Comparison of ENCODE assay signal across 24 mouse cellular contexts in genomic region chr1:178893229-178894080, GRCm38 (mm10).
DNase-seq lines count a peak whose midpoint lies in the region; ATAC-seq and TF ChIP-seq lines count a peak whose summit lies in the region.
"Had no signal": no experiment of that assay in that cellular context is flagged by ENCODE, and none has a peak within 500 bp of the region (broad histone marks: within the 10 kb centered on the region; RNA-seq: fewer than 3 reads in every experiment).

No protein-coding gene starts in this region.

- peak; percentile 35 for TF ChIP-seq CTCF in layer of hippocampus, adult 2 months (conservative IDR thresholded peaks at IDR 0.05)

- no peaks in the 10 kb centered on the region for H3K9me3 ChIP-seq in forebrain, embryonic 14.5 days (replicated peaks; ENCODE audit: control insufficient read depth, low read length)
- H3K9me3 ChIP-seq: embryonic facial prominence, embryonic 13.5 days; heart, embryonic 10.5 days; heart, embryonic 15.5 days; hindbrain, embryonic 13.5 days; limb, embryonic 12.5 days; lung, embryonic 15.5 days; midbrain, embryonic 10.5 days; stomach, embryonic 15.5 days had no signal

- H3K36me3 ChIP-seq in forebrain, embryonic 14.5 days (ENCODE audit: control insufficient read depth, insufficient read depth, low read length) = no peaks in the 10 kb centered on the region
- H3K36me3 ChIP-seq: heart, embryonic 15.5 days; hindbrain, embryonic 13.5 days; lung, embryonic 15.5 days; midbrain, embryonic 10.5 days; stomach, embryonic 15.5 days had no signal

- no peak overlapping the region for H3K4me3 ChIP-seq in layer of hippocampus, adult 2 months
- H3K4me3 ChIP-seq in forebrain, embryonic 14.5 days (ENCODE audit: low read depth, low read length) = no peak overlapping the region
- H3K4me3 ChIP-seq: embryonic facial prominence, embryonic 13.5 days; heart, embryonic 10.5 days; heart, embryonic 15.5 days; hindbrain, embryonic 13.5 days; limb, embryonic 12.5 days; lung, embryonic 15.5 days; midbrain, embryonic 10.5 days; stomach, embryonic 15.5 days had no signal

- H3K4me2 ChIP-seq in forebrain, embryonic 14.5 days (ENCODE audit: low read length) = no peak overlapping the region
- H3K4me2 ChIP-seq: embryonic facial prominence, embryonic 13.5 days; heart, embryonic 15.5 days; hindbrain, embryonic 13.5 days; limb, embryonic 12.5 days; lung, embryonic 15.5 days; stomach, embryonic 15.5 days had no signal

- WGBS in forebrain, embryonic 14.5 days = 24% methylated on average over 11 of the region's 11 CpGs

- peaks cover 14% of the 10 kb centered on the region; the same call in 1 of the 2 replicates for H3K4me1 ChIP-seq in forebrain, embryonic 14.5 days (ENCODE audit: control insufficient read depth, insufficient read depth, low read length)
- H3K4me1 ChIP-seq: lung, embryonic 15.5 days; midbrain, embryonic 10.5 days; stomach, embryonic 15.5 days had no signal

- no peak overlapping the region for H3K27ac ChIP-seq in layer of hippocampus, adult 2 months
- H3K27ac ChIP-seq in forebrain, embryonic 14.5 days (ENCODE audit: low read depth, low read length) = no peak overlapping the region; the same call in 1 of the 2 replicates
- H3K27ac ChIP-seq: embryonic facial prominence, embryonic 13.5 days; heart, embryonic 10.5 days; heart, embryonic 15.5 days; kidney, postnatal 0 days; limb, embryonic 12.5 days; lung, embryonic 15.5 days; midbrain, embryonic 10.5 days; stomach, embryonic 15.5 days had no signal

- no peak overlapping the region for H3K9ac ChIP-seq in forebrain, embryonic 14.5 days (ENCODE audit: low read length)
- H3K9ac ChIP-seq: embryonic facial prominence, embryonic 13.5 days; heart, embryonic 15.5 days; hindbrain, embryonic 13.5 days; limb, embryonic 12.5 days; lung, embryonic 15.5 days; stomach, embryonic 15.5 days had no signal

- H3K27me3 ChIP-seq in forebrain, embryonic 14.5 days (replicated peaks; ENCODE audit: control insufficient read depth, insufficient read depth, low read length) = no peaks in the 10 kb centered on the region
- H3K27me3 ChIP-seq: embryonic facial prominence, embryonic 13.5 days; heart, embryonic 15.5 days; hindbrain, embryonic 13.5 days; lung, embryonic 15.5 days; stomach, embryonic 15.5 days had no signal

- ATAC-seq in forebrain, embryonic 14.5 days = peak; percentile 94
- ATAC-seq: intestine, embryonic 16.5 days had no signal

- no peak for DNase-seq in layer of hippocampus, adult 2 months (ENCODE audit: low spot score in 2 of 2)
- no peak for DNase-seq in layer of hippocampus, adult 11-12 months (ENCODE audit: low spot score)
- DNase-seq in retina, postnatal 1 day = peak; percentile 64
- DNase-seq in retina, embryonic 14.5 days (ENCODE audit: low spot score) = no peak
- DNase-seq in forebrain, embryonic 14.5 days (ENCODE audit: low spot score) = peak; percentile 84
- no peak for DNase-seq in kidney, postnatal 25 days
- no peak for DNase-seq in left cerebral cortex, adult 8-10 months (ENCODE audit: low spot score in 2 of 2)
- DNase-seq: adrenal gland, postnatal 10 days; cerebellum, adult 11 months; cerebellum, adult 9-10 months; gastrocnemius, postnatal 10 days; kidney, adult 8-10 months; right cerebral cortex, postnatal 25 days; thymus, postnatal 14 days had no signal

Comparison
In these comparisons a context has a peak if more than half of its experiments do, and no peak if none do; other contexts are left out.
1. DNase-seq: peak in retina, postnatal 1 day (single experiment) and forebrain, embryonic 14.5 days (single experiment); none in layer of hippocampus, adult 2 months (0 of 2), layer of hippocampus, adult 11-12 months (single experiment), retina, embryonic 14.5 days (single experiment), kidney, postnatal 25 days (0 of 2) and left cerebral cortex, adult 8-10 months (0 of 2).